Mouse (Mus musculus): ENCODE data around the gene Aars.
"Not testable (repeated sequence)": the region's sequence is repeated elsewhere in the genome, so short reads cannot be mapped to it uniquely, and the experiment has no call there.

The Aars gene

GRCm38 (mm10) chr8:111032916-111033315, at the start of gene Aars:
Gene Aars, plus strand, starts transcription at chr8:111033144.
- in situ Hi-C loops (cut with MboI, MseI), result no loop called here

GRCm38 (mm10) chr8:110987805-110988744, 44.9 kb upstream of the Aars start:
- in situ Hi-C loops (cut with MboI, MseI), result loop anchor here (5.0 kb wide), 2 partner anchors 54 to 146 kb away; no protein-coding TSS in a partner anchor

GRCm38 (mm10) chr8:110990017-110990416, 42.9 kb upstream of the Aars start:
- in situ Hi-C loops (cut with MboI, MseI), result no loop called here

GRCm38 (mm10) chr8:110996641-110997430, 36.1 kb upstream of the Aars start:
- in situ Hi-C loops (cut with MboI, MseI), result no loop called here

DNA sequence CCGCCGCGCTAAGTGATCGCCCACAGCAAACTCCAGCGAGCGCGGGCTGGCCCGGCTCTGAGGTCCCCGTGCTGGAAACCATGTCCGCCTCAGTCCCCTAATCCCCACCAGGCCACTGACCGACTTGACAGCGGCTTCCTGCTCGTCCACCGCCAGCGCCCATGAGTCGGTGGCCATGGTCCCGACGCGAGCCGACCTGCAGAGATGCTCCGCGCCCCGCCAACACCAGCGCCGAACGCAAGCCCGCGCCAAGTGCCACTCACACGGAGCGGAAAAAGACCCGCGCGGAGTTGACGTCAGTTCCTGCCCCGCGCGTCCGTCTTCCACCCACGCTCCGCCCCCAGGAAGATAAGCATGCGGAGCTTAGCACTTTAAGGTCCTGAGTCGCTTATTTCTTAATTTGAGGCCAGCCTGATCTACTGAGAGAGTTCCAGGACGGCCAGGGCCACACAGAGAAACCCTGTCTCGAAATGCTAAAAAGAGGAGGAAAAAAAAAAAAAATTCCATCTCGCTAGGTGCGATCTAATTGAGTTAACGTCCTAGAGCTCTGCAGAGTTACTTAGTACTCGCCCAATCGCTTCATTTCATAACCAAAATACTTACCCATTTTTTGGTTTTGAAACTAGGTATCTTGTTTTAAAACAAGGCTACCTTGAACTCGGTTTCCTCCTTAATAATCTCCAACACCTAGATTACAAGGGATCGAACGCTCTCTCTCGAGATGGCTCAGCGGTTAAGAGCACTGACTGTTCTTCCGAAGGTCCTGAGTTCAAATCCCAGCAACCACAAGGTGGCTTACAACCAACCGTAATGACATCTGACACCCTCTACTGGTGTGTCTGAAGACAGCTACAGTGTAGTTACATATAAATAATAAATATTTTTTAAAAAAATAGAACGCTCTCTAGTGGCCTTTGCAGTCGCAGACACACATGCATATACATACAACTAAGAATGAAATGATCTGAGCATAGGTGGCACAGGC, 35.1 kb upstream of the Aars start, which contains the start of gene Ddx19a:
TSS of gene Ddx19a (minus strand) at position 254 of the 985 bp plus-strand sequence.
- in situ Hi-C loops (cut with MboI, MseI), result no loop called here

DNA sequence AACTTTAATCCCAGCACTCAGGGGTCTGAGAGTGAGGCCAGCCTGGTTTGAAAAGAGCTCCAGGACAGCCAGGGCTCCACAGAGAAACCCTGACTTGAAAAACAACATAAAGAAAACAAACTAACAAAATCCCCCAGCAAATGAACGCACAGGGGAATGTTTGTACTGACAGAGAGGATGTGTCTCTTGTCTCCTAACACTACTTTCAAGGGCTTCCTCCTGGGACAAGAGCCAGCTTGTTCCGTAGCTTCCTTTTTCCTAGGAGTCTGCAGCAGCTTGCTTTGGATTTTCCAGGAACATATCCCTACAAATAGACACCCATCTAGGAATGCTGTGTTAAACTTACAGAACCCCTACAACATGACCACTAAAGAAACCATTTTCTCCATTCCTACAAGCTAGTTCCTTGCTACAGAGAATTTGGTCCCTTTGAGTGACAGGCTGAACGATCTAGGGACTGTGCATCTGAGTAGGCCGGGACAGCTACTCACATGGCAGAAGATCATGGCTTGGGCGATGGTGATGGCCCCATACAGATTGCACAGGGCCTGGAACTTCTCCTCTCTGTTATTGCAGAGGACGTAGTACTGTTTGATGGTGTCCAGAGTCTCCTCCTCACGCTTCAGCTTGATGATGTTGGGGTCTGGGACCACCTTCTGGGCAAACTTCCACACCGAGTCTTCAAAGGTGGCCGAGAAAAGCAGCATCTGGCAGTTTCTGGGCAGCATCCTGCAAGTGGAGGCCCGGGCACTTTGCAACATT, 22.5 kb upstream of the Aars start:
- in situ Hi-C loops (cut with MboI, MseI), result not testable (repeated sequence)

DNA sequence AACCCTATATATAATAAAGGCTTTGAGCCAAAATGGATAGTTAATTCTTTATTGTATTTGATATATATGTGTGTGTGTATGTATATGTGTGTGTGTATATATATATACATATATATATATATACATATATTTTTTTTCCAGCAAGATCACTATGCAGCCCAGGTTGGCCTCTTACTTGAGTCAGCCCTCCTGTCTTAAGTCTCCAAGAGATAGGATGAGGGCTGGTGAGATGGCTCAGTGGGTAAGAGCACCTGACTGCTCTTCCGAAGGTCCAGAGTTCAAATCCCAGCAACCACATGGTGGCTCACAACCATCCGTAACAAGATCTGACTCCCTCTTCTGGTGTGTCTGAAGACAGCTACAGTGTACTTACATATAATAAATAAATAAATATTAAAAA, 6.3 kb upstream of the Aars start:
- in situ Hi-C loops (cut with MboI, MseI), result not testable (repeated sequence)

- in situ Hi-C loops (cut with MboI, MseI), result no loop called here
Measured at GRCm38 (mm10) chr8:111027391-111027937, 5.5 kb upstream of the Aars start.

DNA sequence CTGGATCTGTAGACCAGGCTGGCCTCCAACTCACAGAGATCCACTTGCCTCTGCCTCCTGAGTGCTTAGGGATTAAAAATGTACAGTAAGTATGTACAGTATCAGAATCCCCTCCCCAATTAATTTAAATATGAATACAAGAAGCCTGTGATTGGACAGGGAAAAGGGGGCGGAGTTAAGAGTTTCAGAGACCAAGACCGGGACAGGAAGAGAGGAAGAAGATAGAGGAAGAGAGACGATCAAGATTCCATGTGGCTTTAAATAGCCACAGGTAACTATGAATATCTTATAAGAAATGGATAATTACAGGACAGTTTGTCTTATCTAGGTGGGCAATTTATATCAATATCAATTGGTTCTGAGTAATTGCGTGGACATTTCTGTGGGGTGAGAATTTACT, 3.4 kb upstream of the Aars start:
- in situ Hi-C loops (cut with MboI, MseI), result no loop called here

GRCm38 (mm10) chr8:111030045-111030444, 2.9 kb upstream of the Aars start:
- in situ Hi-C loops (cut with MboI, MseI), result no loop called here

GRCm38 (mm10) chr8:111031572-111031971, 1.4 kb upstream of the Aars start, which contains the start of gene Ddx19b:
Gene Ddx19b, minus strand, starts transcription at chr8:111031751.
- in situ Hi-C loops (cut with MboI, MseI), result no loop called here

DNA sequence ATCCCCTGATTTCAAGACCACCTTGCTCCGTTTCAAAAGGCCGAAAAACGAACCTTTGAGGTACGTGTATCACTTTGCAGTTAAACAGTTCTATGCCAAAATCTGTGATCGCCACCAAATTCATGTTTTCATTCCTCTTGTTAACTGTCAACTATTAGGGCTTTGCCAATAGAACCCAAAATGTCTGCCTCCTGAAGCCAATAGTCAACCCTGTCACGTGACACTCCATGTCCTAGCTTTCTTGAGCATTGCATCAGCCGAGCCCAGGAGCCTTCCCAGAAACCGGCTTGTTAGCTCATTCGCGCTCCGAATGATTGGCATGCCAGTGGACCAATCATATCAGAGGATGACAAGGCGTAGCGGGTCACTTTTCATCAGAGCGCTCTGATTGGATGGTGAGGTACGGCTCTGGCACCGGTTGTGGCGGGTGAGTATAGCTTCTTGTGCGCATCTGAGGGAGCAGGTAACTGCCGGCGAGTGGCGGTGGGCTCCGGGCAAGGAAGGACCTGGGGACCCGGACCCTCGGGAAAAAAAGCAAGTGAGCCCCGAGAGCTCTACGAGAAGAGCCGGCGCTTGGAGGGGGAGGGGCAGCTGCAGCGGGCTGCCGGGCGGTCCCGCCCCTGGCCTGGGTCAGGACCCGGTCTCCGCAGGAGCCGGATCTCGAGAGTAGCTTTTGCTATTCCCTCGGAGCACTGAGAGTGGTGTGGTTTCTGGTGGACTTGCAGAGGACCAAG, 705 bp downstream of the Aars start:
- in situ Hi-C loops (cut with MboI, MseI), result no loop called here

DNA sequence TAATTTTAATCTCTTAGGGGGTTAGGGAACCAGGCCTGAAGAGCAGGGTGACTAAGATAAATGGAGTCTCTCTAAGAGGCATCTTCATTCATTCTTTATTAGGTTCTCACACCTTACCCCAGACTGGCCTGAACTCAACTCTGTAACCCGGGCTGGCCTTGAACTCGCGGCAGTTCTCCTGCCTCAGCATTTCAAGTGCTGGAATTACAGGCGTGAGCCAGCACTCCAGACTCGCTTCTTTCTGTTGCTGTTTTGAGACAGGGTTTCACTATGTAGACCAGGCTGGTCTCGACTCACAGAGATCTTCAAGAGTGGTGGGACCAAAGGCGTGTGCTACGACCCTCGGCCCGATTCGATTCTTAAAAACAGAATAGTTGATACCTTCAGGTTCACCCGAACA, 1.3 kb downstream of the Aars start:
- in situ Hi-C loops (cut with MboI, MseI), result no loop called here

DNA sequence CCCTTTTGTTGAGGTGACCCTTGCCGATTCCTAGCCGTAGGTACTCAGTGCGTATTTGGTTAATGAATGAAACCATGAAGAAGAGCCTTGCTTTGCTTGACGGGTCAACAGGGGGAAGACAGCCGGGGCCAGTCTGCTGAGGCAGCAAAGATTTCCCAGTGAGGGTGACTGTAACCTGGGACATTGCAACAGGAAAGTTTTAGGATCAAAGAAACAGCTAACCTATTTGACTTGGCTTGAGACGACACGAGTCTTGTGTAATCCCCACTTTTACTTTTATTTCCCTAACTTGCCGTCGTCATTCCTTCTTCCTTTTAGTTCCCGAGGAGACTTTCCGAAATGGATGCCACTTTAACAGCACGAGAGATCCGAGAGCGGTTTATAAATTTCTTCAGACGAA, 3.6 kb downstream of the Aars start:
- in situ Hi-C loops (cut with MboI, MseI), result no loop called here

- in situ Hi-C loops (cut with MboI, MseI), result loop anchor here (5.0 to 10.0 kb wide), 2 partner anchors 55 to 242 kb away; no protein-coding TSS in a partner anchor
Measured at GRCm38 (mm10) chr8:111042546-111042945, 9.6 kb downstream of the Aars start.

GRCm38 (mm10) chr8:111044003-111044734, 11.2 kb downstream of the Aars start:
- in situ Hi-C loops (cut with MboI, MseI), result loop anchor here (5.0 to 10.0 kb wide), 2 partner anchors 57 to 241 kb away; no protein-coding TSS in a partner anchor

- in situ Hi-C loops (cut with MboI, MseI), result loop anchor here (5.0 to 10.0 kb wide), 4 partner anchors 211 to 239 kb away; no protein-coding TSS in a partner anchor
Measured at GRCm38 (mm10) chr8:111048694-111049093, 15.8 kb downstream of the Aars start.

DNA sequence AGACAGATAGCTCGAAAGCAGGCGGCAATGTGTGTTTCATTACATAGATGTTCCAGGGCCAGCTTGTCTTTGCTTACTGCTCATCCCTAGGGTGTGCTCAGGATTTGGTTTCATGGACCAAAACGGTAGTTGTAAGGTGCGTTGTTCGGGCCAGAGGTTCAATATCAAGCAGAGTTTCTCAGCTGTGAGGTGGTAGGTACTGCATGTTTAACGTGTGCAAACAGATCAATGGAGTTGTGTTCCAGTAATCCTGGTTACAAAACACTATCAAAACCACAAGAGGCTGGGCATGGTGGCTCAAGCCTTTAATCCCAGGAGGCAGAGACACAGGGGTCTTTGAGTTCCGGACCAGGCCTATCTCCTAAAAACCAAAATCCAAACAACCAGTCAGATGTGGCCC, 16.2 kb downstream of the Aars start:
- in situ Hi-C loops (cut with MboI, MseI), result loop anchor here (5.0 to 10.0 kb wide), 4 partner anchors 212 to 238 kb away; no protein-coding TSS in a partner anchor
